In the genomic region with DNA sequence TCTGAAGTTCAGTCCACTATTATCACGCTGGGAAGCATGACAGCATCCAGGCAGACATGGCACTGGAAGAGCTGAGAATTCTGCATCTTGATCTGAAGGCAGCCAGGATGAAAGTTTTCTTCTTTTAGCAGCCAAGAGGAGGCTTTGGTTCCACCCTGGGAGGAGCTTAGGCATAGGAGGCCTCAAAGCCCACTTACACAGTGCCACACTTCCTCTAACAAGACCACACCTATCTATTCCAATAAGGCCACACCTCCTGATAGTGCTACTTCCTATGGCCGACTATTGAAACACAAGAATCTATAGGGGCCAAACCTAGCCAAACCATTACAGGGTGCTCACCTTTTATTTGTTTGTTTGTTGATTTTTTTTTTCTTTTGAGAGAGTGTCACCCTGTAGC, we compare ENCODE assay signal across 7 mouse cellular contexts.
"Had no signal": no experiment of that assay in that cellular context is flagged by ENCODE, and none has a peak within 500 bp of the region (broad histone marks: within the 10 kb centered on the region; RNA-seq: fewer than 3 reads in every experiment).

No protein-coding gene starts in this region.

- DNase-seq: kidney, postnatal 36 days; liver; lung, adult 18-20 months; midbrain, embryonic 14.5 days; right cerebral cortex, postnatal 4 days; spleen, adult 18-20 months; thymus, postnatal 36 days had no signal
